Comparison of ENCODE assay signal across 8 mouse cellular contexts in the genomic region with DNA sequence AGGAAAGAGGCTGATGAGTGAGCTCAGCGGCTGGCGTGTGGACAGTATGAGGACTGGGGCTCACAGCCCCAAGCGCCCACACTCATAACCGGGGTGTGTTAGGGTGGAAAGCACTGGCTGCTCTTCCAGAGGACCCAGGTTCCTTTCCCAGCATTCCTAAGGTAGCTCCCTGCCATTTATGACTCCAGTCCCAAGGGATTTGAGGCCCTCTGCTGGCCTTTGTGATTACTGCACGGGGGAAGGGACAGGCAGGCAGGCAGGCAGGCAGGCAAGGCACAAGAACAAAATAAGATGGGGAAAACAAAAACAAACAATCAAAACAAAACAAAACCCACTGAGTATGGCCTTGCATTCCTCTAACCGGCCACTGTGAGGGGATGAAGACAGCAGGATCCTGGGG.
DNase-seq lines count a peak whose midpoint lies in the region; ATAC-seq lines count a peak whose summit lies in the region.

No protein-coding gene starts in this region.

- H3K4me2 ChIP-seq in intestine, embryonic 14.5 days (ENCODE audit: low read length) = no peak overlapping the region
- no peak overlapping the region for H3K4me2 ChIP-seq in intestine, embryonic 16.5 days (ENCODE audit: low read depth, low read length)

- no peaks in the 10 kb centered on the region for H3K9me3 ChIP-seq in intestine, embryonic 14.5 days (ENCODE audit: control insufficient read depth, low read length)
- no peaks in the 10 kb centered on the region for H3K9me3 ChIP-seq in intestine, embryonic 16.5 days (ENCODE audit: control insufficient read depth, low read length)

- no peak overlapping the region for H3K27ac ChIP-seq in intestine, embryonic 14.5 days (ENCODE audit: low read depth)
- no peak overlapping the region for H3K27ac ChIP-seq in intestine, embryonic 16.5 days (ENCODE audit: low read length)

- H3K9ac ChIP-seq in intestine, embryonic 14.5 days (ENCODE audit: low read length) = no peak overlapping the region
- H3K9ac ChIP-seq in intestine, embryonic 16.5 days (ENCODE audit: low read depth, low read length) = no peak overlapping the region

- H3K4me1 ChIP-seq in intestine, embryonic 14.5 days (replicated peaks; ENCODE audit: control insufficient read depth, insufficient read depth, low read length) = peaks cover 7% of the 10 kb centered on the region
- H3K4me1 ChIP-seq in intestine, embryonic 16.5 days (ENCODE audit: control insufficient read depth, insufficient read depth, low read length) = no peaks in the 10 kb centered on the region; the same call in 1 of the 2 replicates

- no peaks in the 10 kb centered on the region for H3K27me3 ChIP-seq in intestine, embryonic 14.5 days (replicated peaks; ENCODE audit: control insufficient read depth, insufficient read depth, low read length)
- no peaks in the 10 kb centered on the region for H3K27me3 ChIP-seq in intestine, embryonic 16.5 days (replicated peaks; ENCODE audit: control insufficient read depth, insufficient read depth, low read length)

- WGBS in intestine, embryonic 14.5 days = 74% methylated on average over 6 of the region's 6 CpGs
- WGBS in intestine, embryonic 16.5 days = 64% methylated on average over 6 of the region's 6 CpGs

- no peak overlapping the region for H3K4me3 ChIP-seq in intestine, embryonic 14.5 days (ENCODE audit: low read depth, low read length)
- no peak overlapping the region for H3K4me3 ChIP-seq in intestine, embryonic 16.5 days (ENCODE audit: low read length)

- intact Hi-C loops in heart, postnatal 14 days (cut with DNase I) = no loop called here

- DNase-seq in intestine, embryonic 14.5 days (ENCODE audit: low spot score) = peak; percentile 76
- peak; percentile 70 for DNase-seq in NIH3T3 (ENCODE audit: low read depth)
- peak; percentile 65 for DNase-seq in embryo, embryonic 11 days
- DNase-seq in heart, postnatal 14 days = peak; percentile 61 to 80
- DNase-seq in layer of hippocampus, postnatal 36 days = peak; percentile 38 to 54
- DNase-seq in retina, embryonic 14.5 days (ENCODE audit: low spot score) = peak; percentile 72
- DNase-seq in thymus, postnatal 25 days = no peak

- ATAC-seq in intestine, embryonic 14.5 days (replicated peaks; ENCODE audit: low FRiP score, low TSS enrichment, low read depth) = no peak
- no peak for ATAC-seq in intestine, embryonic 16.5 days

- peaks cover 25% of the 10 kb centered on the region for H3K36me3 ChIP-seq in intestine, embryonic 14.5 days (ENCODE audit: control insufficient read depth, insufficient read depth, low read length)
- H3K36me3 ChIP-seq in intestine, embryonic 16.5 days (ENCODE audit: control insufficient read depth, insufficient read depth, low read length) = no peaks in the 10 kb centered on the region
